Mouse (Mus musculus) gonadal fat pad, adult 2 months (tissue): ENCODE results near the gene Cib1. TPM values are rescaled to one million over a fixed set of nuclear protein-coding genes. Genes with fewer than 3 reads are reported as not detected.

Source experiments
- DNase-seq: peaks from one replicate; pipeline ENCODE4 v3.0.0-alpha.2; 2012; ENCODE audit warnings: low read depth
- polyA plus RNA-seq: library from polyadenylated mRNA; depleted of rRNA; stranded (reverse); fragments of >200 nt; gene quantifications from 2 replicates; pipeline ENCODE4 v1.2.3, GENCODE M21; 2012; rRNA removed

Gene Cib1
- 156 and 223 TPM in 2 replicates for polyA plus RNA-seq

GRCm38 (mm10) chr7:80232489-80233029 is at the start of gene Cib1, which contains the start of gene Gdpgp1:
Gene Cib1, minus strand, starts transcription at chr7:80232813.
Gene Gdpgp1, plus strand, starts transcription at chr7:80232865.
- peak; percentile 56 for DNase-seq

DNA sequence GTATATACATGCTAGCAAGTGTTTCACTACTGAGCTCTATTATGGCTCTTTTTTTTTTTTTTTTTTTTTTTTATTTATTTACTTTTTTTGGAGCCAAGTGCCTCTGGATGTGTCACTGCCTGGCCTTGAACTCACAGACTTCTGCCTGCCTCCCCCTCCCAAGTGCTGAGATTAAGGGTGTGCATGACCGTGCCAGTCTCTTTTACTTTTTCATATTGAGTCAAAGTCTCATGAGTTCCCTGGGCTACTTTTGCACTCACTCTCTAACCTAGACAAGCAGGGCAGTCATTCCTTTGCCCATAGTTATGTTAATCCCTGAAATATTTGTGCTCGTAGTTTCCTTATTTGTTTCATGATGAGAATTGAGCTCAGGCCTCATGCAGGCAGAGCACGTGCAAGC is 49.0 kb upstream of the Cib1 start:
- DNase-seq: no peak

GRCm38 (mm10) chr7:80280998-80281397 is 48.4 kb upstream of the Cib1 start:
- DNase-seq: no peak

DNA sequence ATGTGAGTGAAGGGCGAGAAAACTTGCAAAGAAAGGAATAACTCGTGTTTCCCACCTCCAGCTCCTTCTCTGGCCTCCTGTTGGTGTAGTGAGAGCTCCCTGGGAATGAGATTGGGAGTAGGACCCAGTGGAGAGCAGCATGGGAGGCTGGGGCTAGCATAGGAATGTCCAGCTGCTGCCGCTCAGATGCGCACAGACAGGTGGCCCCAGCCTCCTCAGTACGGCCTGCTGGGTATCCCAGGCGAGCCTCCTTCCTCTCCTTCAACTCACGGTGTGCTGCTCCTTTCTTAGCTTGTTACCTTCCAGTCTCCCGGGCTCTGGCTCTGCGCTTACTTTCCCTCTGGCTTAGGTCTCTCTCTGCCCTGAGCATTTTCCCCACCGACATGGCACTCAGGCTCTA is 47.4 kb upstream of the Cib1 start:
- DNase-seq: no peak

DNA sequence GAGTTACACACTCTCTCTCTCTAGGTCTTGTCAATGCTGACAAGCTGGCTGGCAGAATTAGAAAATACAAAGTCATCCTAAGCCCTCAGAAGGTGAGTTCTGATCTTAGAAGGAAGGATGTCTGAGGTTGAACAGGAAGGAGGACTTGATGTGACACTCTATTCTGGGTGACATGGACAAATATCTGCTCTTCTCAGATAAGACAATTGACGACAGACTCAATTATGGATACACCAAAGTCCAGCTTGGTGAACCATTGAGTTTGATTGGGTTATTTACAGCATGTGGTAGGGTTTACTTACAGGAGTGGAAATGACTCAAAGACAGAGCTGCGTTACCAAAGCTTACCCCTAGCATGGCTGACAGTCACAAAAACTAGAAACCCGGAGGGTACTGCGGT is 43.8 kb upstream of the Cib1 start:
- DNase-seq: no peak

DNA sequence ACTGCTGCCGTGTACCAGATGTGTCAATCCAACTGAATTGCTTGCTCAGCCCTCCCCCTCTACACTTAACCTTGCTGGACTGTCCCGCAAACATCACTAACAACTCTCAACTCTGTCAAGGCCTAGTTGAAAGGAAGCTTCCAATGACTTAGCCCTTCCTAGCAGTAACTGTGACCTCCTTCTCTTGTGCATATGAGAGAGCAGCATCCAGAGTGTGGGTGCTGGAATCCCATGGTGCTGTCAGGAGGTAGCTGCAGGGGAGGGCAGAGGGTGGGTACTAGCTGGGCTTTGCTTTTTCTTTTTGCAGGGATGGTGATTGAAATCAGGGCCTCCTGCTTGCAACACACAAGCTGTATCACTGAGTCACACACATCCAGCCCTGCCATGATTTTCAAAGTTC is 40.8 kb upstream of the Cib1 start:
- DNase-seq: no peak

DNA sequence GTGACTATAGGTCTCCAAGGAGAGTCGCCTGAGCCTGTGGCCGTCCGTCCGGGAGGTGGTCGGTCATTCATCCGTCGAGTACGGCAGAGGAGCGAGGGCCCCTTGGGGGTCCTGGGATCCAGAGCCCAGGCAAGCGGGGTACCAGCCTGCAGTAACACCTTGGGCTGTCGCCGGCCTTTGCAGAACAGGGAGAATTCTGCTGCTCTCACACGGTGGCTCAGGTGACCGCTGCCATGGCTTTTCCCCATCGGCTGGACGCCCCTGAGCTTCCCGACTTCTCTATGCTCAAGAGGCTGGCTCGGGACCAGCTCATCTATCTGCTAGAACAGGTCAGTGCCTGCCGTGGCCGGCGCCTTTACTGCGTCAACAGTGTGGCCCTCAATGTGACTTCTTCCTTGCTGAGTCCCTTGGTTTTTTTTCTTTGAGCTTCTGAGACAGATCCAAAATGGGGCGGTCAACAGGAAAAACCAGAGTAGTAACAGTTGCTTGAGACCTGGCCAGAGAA is 37.2 kb upstream of the Cib1 start:
- no peak for DNase-seq

DNA sequence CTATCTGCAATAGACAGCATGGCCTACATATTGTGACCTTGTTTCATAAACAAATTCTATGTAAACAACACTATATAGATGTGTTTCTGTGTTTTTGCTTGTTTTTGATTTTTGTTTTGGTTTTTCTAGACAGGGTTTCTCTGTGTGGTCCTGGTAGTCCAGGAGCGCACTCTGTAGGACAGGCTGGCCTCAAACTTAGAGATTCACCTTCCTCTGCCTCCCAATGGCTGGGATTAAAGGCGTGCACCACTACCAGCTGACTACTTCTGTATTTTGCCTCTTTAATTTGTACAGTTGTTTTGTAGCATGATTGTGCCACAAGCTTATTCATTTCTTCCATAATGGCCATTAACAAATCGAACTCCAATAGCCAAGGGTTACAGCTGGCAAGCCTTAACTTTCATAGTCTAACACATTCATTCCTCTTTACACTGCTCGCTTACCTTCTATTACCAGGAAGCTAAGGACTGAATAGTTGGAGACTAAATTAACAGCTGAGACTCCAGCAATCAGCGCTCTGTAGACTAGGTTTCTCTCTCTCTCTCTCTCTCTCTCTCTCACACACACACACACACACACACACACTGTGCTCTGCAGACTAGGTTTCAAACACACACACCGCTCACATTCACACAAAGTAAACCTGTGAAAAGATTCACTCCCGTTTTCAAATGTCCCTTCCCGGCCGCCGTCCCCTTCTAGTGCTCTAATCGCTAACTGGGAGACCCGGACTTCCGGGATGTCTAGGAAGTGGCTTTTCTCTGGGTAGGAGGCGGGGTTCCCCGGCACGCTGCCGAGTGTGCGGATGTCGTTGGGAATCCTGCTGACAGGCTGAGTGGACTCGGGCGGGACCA is 36.5 kb upstream of the Cib1 start, which contains the start of gene Vps33b:
Vps33b (plus strand) TSS at position 753 of the 854 bp plus-strand sequence.
- peak; percentile 52 for DNase-seq

DNA sequence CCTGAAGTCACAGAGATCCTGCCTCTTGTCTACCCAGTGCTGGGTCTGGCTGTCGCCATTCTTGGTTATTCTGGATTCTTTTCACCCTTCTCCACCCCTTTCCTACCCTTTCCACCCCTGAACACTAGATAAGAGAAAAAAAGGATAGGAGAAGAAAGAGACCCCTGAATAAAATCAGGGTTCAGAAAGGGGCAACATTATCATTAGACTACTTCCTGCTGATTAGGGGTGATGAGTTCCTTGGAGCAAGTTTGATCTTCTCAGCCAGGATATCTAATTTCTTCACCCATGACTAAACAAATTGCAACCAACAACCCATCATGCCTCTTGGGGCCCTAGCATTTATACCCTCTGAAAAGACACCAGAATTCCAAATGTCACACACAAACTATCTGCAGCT is 35.2 kb upstream of the Cib1 start:
- no peak for DNase-seq

DNA sequence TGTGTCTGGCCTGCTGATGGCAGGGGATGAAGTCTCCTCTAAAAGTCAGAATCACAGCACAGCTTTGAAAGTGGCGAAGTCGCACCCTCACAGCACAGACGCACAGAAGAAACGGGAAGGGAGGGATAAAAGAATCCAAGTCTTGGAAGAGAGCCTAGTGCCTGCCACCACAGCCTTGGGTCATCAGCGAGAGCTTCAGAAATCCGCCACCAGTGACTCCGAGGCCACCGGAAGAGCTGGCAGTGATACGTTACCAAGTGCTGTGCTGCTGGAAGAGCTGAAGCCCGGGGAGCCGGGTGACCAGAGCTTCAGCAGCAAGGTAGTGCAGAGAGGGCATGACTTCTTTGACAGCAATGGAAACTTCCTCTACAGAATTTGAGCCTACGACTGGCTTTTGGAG is 32.0 kb upstream of the Cib1 start:
- DNase-seq: no peak

DNA sequence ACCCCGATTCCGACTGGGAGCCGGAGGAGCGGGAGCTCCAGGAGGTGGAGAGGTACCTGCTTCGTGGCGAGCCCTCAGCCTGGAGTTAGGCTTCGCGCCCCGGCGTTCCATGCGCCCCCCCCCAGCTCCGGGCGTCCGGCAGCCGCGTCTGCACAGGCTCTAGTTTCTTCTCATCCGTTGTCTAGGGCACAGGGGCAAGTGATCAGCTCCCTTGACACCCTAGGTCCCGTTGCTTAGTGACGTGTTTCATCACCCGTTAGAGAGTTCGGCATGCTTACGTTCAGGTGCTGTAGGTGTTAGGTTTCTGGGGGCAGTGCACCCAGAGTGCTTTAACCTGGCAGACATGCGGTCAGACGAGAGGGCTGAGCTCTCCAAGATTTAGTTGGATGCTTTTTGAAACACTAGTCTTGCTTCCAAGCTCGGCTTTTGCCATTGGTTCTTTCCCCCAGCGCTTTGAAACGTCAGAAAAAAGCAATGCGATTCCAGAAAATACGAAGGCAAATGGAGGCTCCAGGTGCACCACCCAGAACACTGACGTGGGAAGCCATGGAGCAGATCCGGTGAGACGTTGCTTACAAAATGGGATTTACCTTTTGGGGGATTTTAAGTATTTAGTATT is 28.9 kb upstream of the Cib1 start:
- no peak for DNase-seq

DNA sequence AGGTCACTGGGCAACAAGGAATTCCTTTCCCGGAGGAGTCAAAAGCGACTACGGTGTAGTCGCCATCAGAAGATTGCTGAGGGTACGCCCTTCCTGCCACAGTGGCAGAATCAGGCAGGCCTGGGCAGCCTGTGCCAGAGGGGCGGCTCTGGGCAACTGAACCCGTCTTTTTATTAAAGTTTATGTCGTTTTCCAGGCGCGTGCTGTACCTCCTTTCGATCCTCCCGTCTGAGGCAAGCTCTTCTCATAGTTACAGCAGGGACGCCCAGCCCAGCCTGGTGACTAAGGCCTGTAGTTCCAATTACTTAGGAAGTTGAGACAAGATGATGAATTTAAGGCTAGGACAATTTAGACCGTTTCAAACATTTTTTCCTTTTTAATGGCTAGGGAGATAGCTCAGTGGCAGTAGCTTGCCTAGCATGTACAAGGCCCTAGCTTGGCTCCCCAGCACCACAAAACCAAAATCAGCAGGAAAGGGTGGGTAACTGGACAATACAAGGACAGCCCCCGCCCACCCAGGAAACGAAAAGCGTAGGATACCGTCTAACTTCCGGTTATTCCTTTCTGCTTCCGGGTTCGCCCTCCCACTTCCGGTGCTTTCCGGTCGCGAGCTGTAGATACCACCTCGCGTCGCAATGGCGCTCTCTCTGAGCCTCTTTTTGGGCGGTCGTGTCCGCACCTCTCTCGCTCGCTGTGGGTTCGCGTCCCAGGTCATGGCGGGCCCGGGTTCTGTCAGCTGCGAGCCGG is 28.2 kb upstream of the Cib1 start, which contains the start of gene Ngrn:
Ngrn (plus strand) TSS at position 591 of the 747 bp plus-strand sequence.
- no peak for DNase-seq

DNA sequence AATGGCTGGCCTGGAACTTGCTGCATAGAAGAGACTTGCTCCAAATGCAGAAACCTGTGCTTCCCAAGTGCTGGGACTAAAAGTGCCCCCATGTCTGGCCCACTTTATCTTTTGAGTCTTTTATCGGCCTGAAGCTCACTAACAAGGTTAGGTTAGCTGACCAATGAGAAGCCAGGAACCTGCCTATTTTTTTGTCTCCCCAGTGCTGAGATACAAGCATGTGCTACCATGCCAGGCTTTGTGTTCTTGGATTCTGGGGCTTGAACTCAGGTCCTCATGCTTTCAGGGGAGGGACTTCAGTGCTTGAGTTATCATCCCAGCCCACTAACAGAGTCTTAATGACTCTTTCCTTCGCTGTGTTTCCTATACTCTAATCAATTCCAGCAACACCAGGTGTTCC is 25.1 kb upstream of the Cib1 start:
- DNase-seq: no peak

DNA sequence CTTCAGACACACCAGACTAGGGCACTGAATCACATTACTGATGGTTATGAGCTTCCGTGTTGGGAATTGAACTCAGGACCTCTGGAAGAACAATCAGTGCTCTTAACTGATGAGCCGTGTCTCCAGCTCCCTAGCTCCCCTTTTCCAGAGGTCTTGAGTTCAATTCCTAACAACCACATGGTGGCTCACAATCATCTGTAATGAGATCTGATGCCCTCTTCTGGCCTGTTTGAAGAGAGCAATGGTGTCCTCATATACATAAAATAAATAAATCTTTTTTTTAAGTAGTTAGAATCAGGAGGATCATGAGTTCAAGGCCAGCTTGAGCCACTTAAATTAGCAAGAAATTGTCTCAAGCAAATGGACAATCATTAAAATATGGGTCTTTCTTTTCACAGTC is 23.4 kb upstream of the Cib1 start:
- DNase-seq: no peak

- no peak for DNase-seq
Measured at GRCm38 (mm10) chr7:80252886-80253285, 20.3 kb upstream of the Cib1 start.

GRCm38 (mm10) chr7:80252437-80252836 is 19.8 kb upstream of the Cib1 start:
- DNase-seq: no peak

GRCm38 (mm10) chr7:80246859-80247258 is 14.2 kb upstream of the Cib1 start:
- DNase-seq: no peak

GRCm38 (mm10) chr7:80246148-80246721 is 13.6 kb upstream of the Cib1 start, which contains the start of gene Ttll13:
Gene Ttll13, plus strand, starts transcription at chr7:80246376.
- no peak for DNase-seq

DNA sequence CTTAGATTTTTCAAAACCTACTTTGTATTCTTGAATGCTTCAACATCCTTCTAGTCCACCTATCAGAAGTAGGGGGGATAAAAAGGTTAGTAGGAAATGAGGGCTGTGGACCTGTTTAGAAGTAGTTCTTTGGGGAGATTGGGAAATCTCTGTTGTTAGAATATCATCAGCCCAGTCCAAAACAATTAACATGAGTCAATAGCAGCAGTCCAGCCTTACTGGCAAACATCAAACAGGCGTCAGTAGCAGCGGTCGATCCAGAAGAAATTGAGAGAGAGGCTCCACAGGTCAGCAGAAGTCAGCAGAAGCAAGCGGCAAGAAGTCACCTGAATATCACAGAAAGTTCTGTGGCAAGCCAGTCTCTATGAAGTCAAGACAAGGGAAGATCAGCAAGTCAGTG is 12.2 kb upstream of the Cib1 start:
- DNase-seq: no peak

DNA sequence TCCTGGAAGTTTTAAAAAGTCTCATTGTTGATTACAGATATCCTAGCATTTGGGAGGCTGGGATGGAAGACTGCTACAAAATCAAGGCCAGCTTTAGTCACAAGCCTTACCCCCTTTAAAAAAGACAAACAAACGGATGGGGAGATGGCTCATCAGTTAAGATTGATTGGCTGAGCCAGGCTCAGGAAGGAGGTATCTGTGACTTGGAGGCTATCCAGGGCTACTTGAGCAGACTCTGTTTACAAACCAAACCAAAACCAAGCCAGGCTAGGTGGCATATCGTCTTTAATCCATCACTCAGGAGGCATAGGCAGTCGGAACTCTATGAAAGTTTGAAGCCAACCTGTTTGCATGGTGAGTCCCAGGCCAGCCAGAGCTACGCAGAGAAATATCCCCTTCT is 9.0 kb upstream of the Cib1 start:
- no peak for DNase-seq

GRCm38 (mm10) chr7:80238542-80238941 is 5.9 kb upstream of the Cib1 start:
- no peak for DNase-seq
